ENCODE assay signal across 15 mouse cellular contexts in the genomic region with DNA sequence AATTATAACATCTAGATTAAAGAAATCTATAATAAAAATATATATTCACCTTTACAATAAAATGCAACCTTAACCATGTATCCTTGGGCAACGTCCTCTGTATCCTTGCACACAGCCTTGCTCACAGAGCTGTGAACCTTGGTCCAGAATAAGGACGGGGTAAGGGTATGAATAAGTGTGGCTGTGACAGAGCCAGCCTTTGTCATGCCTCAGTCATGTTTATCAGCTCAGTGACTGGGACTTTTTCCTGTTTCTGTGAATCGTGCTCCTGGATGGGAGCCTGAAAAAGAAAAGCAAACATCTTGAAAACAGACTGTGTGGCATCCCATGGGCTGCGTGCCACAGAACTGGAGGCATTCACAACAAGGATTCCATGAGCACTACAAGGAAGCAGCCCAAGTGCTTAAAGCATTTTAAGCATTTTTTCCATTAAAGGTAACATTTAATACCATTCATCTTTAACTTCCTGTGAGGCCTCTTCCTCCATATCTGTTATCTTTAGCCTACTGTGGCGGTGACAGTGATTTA.
DNase-seq lines count a peak whose midpoint lies in the region; ATAC-seq lines count a peak whose summit lies in the region.
"Had no signal": no experiment of that assay in that cellular context is flagged by ENCODE, and none has a peak within 500 bp of the region (broad histone marks: within the 10 kb centered on the region; RNA-seq: fewer than 3 reads in every experiment).

No protein-coding gene starts in this region.

- no peaks in the 10 kb centered on the region for H3K4me1 ChIP-seq in forebrain, embryonic 14.5 days (ENCODE audit: control insufficient read depth, insufficient read depth, low read length)
- no peaks in the 10 kb centered on the region for H3K4me1 ChIP-seq in forebrain, embryonic 10.5 days
- H3K4me1 ChIP-seq in heart, embryonic 12.5 days (replicated peaks) = peaks cover 4% of the 10 kb centered on the region; the same call in 1 of the 2 replicates
- H3K4me1 ChIP-seq: liver, embryonic 15.5 days; midbrain, embryonic 10.5 days; neural tube, embryonic 12.5 days had no signal

- peak; percentile 61; the same call in 1 of the 2 replicates for ATAC-seq in forebrain, embryonic 14.5 days
- no peak; the same call in 1 of the 2 replicates for ATAC-seq in heart, embryonic 12.5 days (ENCODE audit: insufficient number of reproducible peaks, low FRiP score)
- ATAC-seq: intestine, embryonic 16.5 days had no signal

- H3K27ac ChIP-seq in forebrain, embryonic 14.5 days (ENCODE audit: low read depth, low read length) = no peak overlapping the region
- H3K27ac ChIP-seq in forebrain, embryonic 10.5 days = no peak overlapping the region
- H3K27ac ChIP-seq in heart, embryonic 12.5 days (ENCODE audit: poor library complexity, severe bottlenecking) = no peak overlapping the region
- H3K27ac ChIP-seq: liver, embryonic 15.5 days; midbrain, embryonic 10.5 days; neural tube, embryonic 12.5 days had no signal

- H3K9me3 ChIP-seq in forebrain, embryonic 14.5 days (replicated peaks; ENCODE audit: control insufficient read depth, low read length) = no peaks in the 10 kb centered on the region
- H3K9me3 ChIP-seq in forebrain, embryonic 10.5 days = no peaks in the 10 kb centered on the region
- no peaks in the 10 kb centered on the region for H3K9me3 ChIP-seq in heart, embryonic 12.5 days (replicated peaks)
- H3K9me3 ChIP-seq: liver, embryonic 15.5 days; midbrain, embryonic 10.5 days; neural tube, embryonic 12.5 days had no signal

- no peaks in the 10 kb centered on the region for H3K36me3 ChIP-seq in forebrain, embryonic 14.5 days (ENCODE audit: control insufficient read depth, insufficient read depth, low read length)
- no peaks in the 10 kb centered on the region for H3K36me3 ChIP-seq in forebrain, embryonic 10.5 days (replicated peaks)
- H3K36me3 ChIP-seq in heart, embryonic 12.5 days = no peaks in the 10 kb centered on the region
- H3K36me3 ChIP-seq: liver, embryonic 15.5 days; midbrain, embryonic 10.5 days; neural tube, embryonic 12.5 days had no signal

- no peak overlapping the region for H3K4me2 ChIP-seq in forebrain, embryonic 14.5 days (ENCODE audit: low read length)
- no peak overlapping the region for H3K4me2 ChIP-seq in heart, embryonic 12.5 days
- H3K4me2 ChIP-seq: liver, embryonic 15.5 days; neural tube, embryonic 12.5 days had no signal

- no peaks in the 10 kb centered on the region for H3K27me3 ChIP-seq in forebrain, embryonic 14.5 days (replicated peaks; ENCODE audit: control insufficient read depth, insufficient read depth, low read length)
- H3K27me3 ChIP-seq in forebrain, embryonic 10.5 days (ENCODE audit: poor library complexity, severe bottlenecking) = no peaks in the 10 kb centered on the region
- H3K27me3 ChIP-seq in heart, embryonic 12.5 days (replicated peaks) = no peaks in the 10 kb centered on the region
- H3K27me3 ChIP-seq: liver, embryonic 15.5 days; neural tube, embryonic 12.5 days had no signal

- intact Hi-C loops in left cerebral cortex, postnatal 36 days (cut with DNase I) = no loop called here

- peak; percentile 67 for DNase-seq in forebrain, embryonic 14.5 days (ENCODE audit: low spot score)
- no peak for DNase-seq in forebrain, embryonic 10.5 days (ENCODE audit: extremely low spot score, low spot score)
- peak; percentile 47 to 71 for DNase-seq in layer of hippocampus, adult 8-10 months (ENCODE audit: low spot score in 2 of 2)
- DNase-seq in left cerebral cortex, postnatal 36 days (ENCODE audit: low spot score in 2 of 2) = peak; percentile 29 to 36
- DNase-seq in telencephalon, adult 2 months (ENCODE audit: low read depth, low spot score) = peak; percentile 33
- DNase-seq in T-cell, adult 2 months (ENCODE audit: low spot score) = no peak
- DNase-seq: adrenal gland, postnatal 25 days; gastrocnemius, postnatal 25 days; thymus, adult 18-20 months had no signal

- H3K9ac ChIP-seq in forebrain, embryonic 14.5 days (ENCODE audit: low read length) = no peak overlapping the region
- no peak overlapping the region for H3K9ac ChIP-seq in heart, embryonic 12.5 days
- H3K9ac ChIP-seq: liver, embryonic 15.5 days; neural tube, embryonic 12.5 days had no signal

- WGBS in forebrain, embryonic 14.5 days = 80% methylated on average over 5 of the region's 5 CpGs
- WGBS in forebrain, embryonic 10.5 days = 82% methylated on average over 5 of the region's 5 CpGs
- 49% methylated on average over 5 of the region's 5 CpGs for WGBS in heart, embryonic 12.5 days

- H3K4me3 ChIP-seq in forebrain, embryonic 14.5 days (ENCODE audit: low read depth, low read length) = no peak overlapping the region
- no peak overlapping the region for H3K4me3 ChIP-seq in forebrain, embryonic 10.5 days
- no peak overlapping the region for H3K4me3 ChIP-seq in heart, embryonic 12.5 days
- H3K4me3 ChIP-seq: erythroblast, embryonic 14.5 days; liver, embryonic 15.5 days; midbrain, embryonic 10.5 days; neural tube, embryonic 12.5 days had no signal

Comparison
In these comparisons a context has a peak if more than half of its experiments do, and no peak if none do; other contexts are left out.
1. DNase-seq: peak in forebrain, embryonic 14.5 days (single experiment), layer of hippocampus, adult 8-10 months (2 of 2), left cerebral cortex, postnatal 36 days (2 of 2) and telencephalon, adult 2 months (single experiment); none in forebrain, embryonic 10.5 days (single experiment) and T-cell, adult 2 months (single experiment).